Mouse (Mus musculus) thymus, adult 2 months (tissue): ENCODE results near the gene Olfr1087. TPM values are rescaled to one million over a fixed set of nuclear protein-coding genes. Genes with fewer than 3 reads are reported as not detected.
"Not testable (repeated sequence)": the region's sequence is repeated elsewhere in the genome, so short reads cannot be mapped to it uniquely, and the experiment has no call there.

Experiments
- DNase-seq: peaks from one replicate; pipeline ENCODE4 v3.0.0; 2021
- H3K27ac ChIP-seq: fragments of 200-500 bp; 2 replicates; pipeline ENCODE4 v1.5.1; 2012; ENCODE audit warnings: low read length, control low read depth; ENCODE audit not compliant: control insufficient read depth, insufficient read depth
- H3K27me3 ChIP-seq: fragments of 200-500 bp; 2 replicates; pipeline ENCODE4 v1.6.1; 2012; ENCODE audit warnings: mild to moderate bottlenecking, low read length, moderate library complexity, mixed read lengths; ENCODE audit not compliant: control insufficient read depth, insufficient read depth
- H3K36me3 ChIP-seq: fragments of 200-500 bp; 2 replicates; pipeline ENCODE4 v1.6.1; 2012; ENCODE audit warnings: mild to moderate bottlenecking, low read length, moderate library complexity; ENCODE audit not compliant: control insufficient read depth, insufficient read depth
- H3K4me1 ChIP-seq: fragments of 200-500 bp; replicated peaks from 2 replicates; pipeline ENCODE4 v1.6.1; 2012; ENCODE audit warnings: low read length; ENCODE audit not compliant: control insufficient read depth, insufficient read depth
- H3K4me3 ChIP-seq: fragments of 200-500 bp; 2 replicates; pipeline ENCODE4 v1.5.1; 2012; ENCODE audit warnings: mild to moderate bottlenecking, low read length, control low read depth, moderate library complexity; ENCODE audit not compliant: control insufficient read depth, insufficient read depth
- CTCF ChIP-seq: fragments of 200-500 bp; IDR thresholded peaks from 2 replicates; pipeline ENCODE4 v1.5.1; 2012; ENCODE audit warnings: mild to moderate bottlenecking, control low read depth, low read length, moderate library complexity, borderline replicate concordance; ENCODE audit not compliant: control insufficient read depth, poor library complexity, insufficient read depth; ENCODE audit errors: extremely low read depth
- POLR2A ChIP-seq: fragments of 200-500 bp; IDR thresholded peaks from 2 replicates; pipeline ENCODE4 v1.6.1; 2012; ENCODE audit warnings: mild to moderate bottlenecking, low read length, control low read depth, moderate library complexity; ENCODE audit not compliant: control insufficient read depth, poor library complexity, insufficient read depth; ENCODE audit errors: extremely low read depth
- WGBS: fragments of 180-500 bp; shearing (Covaris S2); methylation state at CpG from one replicate; pipeline ENCODE4 v1.1.7; 2018; 5-methylcytosine and 5-hydroxymethylcytosine counted together
- polyA plus RNA-seq: library from polyadenylated mRNA; depleted of rRNA; stranded (reverse); fragments of >200 nt; gene quantifications from 2 replicates; pipeline ENCODE4 v1.2.3, GENCODE M21; 2012; rRNA removed

The Olfr1087 gene
- not detected in 2 replicates for polyA plus RNA-seq

DNA sequence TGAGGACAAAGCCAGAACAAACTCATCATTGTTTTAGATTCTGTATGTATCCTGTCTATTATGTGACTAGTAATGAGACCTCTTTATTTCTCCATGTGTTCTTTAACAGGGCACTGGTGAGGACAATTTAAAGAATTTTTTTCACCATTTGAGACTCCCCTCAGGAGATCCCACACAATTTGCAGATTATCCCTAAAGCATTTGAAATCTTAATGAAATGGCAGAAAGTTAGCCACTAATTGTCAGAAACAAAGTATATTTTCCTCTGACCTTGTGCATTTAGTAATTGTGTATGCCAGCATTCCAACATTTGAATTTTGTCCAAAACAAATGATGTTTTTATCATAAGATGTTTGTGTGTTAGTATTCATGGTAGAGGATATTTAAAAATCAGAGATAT lies at the start of gene Olfr1087:
Gene Olfr1087, minus strand, starts transcription at position 101 of the 400 bp plus-strand sequence.
- Histone ChIP-seq H3K27ac (no peak within 1 kb of the TSS), H3K4me3 (no peak within 1 kb of the TSS), H3K36me3 (no peaks in the 10 kb centered on the region), H3K4me1 (no peaks in the 10 kb centered on the region), H3K27me3 (no peaks in the 10 kb centered on the region)
- DNase-seq: no peak
- TF ChIP-seq CTCF: no peak
- TF ChIP-seq POLR2A: no peak

DNA sequence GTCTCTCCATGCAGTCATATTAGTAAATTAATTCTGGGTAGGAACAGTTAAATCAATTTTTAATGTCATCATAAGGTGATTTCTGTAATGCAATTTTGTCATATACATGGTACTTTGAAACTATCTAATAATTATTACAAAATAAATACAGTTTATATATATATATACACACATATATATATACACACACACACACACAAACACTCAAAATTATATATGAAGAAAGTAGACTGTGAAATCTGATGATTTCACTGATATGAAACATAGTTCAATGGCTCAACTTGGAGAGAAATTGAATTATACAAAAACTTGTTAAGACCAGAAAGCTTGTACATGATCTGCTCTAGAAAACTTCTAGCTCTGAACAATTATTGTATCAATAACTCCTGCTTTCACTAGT lies 35.4 kb upstream of the Olfr1087 start, which contains the start of gene Olfr1089:
Gene Olfr1089, minus strand, starts transcription at position 101 of the 400 bp plus-strand sequence.
- Histone ChIP-seq H3K27ac (no peak within 1 kb of the TSS), H3K36me3 (no peaks in the 10 kb centered on the region), H3K4me1 (no peaks in the 10 kb centered on the region), H3K27me3 (no peaks in the 10 kb centered on the region), H3K4me3 (no peak within 1 kb of the TSS)
- no peak for TF ChIP-seq CTCF
- TF ChIP-seq POLR2A: no peak
- DNase-seq: no peak

DNA sequence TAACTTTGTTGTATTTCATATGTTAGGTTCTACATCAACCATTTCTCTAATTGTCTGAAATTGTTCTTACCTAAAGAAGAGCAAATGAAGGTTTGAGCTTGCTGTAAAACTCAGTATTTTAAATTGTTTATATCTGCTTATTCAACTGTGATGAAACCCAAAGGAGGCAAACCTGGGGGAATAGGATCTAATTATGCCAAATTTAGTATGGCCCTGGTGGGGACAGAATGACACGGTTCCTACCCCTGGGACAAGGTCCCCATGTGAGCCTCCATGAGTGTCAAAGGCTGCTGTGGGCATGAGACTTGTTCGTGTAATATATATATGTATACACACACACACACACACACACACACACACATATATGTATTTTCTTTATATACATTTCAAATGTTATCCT lies 18.2 kb downstream of the Olfr1087 start, which contains the start of gene Olfr1086:
Gene Olfr1086, minus strand, starts transcription at position 101 of the 400 bp plus-strand sequence.
- no peaks in the 10 kb centered on the region for H3K4me1 ChIP-seq
- H3K36me3 ChIP-seq: no peaks in the 10 kb centered on the region
- no peak for DNase-seq
- H3K27me3 ChIP-seq: no peaks in the 10 kb centered on the region
- H3K4me3 ChIP-seq: no peak within 1 kb of the TSS
- WGBS: 92% methylated on average over 2 of the region's 2 CpGs
- no peak within 1 kb of the TSS for H3K27ac ChIP-seq
- TF ChIP-seq CTCF (no peak), POLR2A (no peak)

GRCm38 (mm10) chr2:86661919-86662318 lies 36.3 kb downstream of the Olfr1087 start, which contains the start of gene Olfr1085:
Olfr1085 (minus strand) TSS chr2:86662019.
- H3K27ac ChIP-seq: no peak within 1 kb of the TSS
- H3K4me1 ChIP-seq: no peaks in the 10 kb centered on the region
- H3K4me3 ChIP-seq: no peak within 1 kb of the TSS
- 26% methylated on average over 1 of the region's 1 CpGs for WGBS
- no peak for DNase-seq
- no peaks in the 10 kb centered on the region for H3K27me3 ChIP-seq
- no peaks in the 10 kb centered on the region for H3K36me3 ChIP-seq
- TF ChIP-seq CTCF (no peak), POLR2A (no peak)

DNA sequence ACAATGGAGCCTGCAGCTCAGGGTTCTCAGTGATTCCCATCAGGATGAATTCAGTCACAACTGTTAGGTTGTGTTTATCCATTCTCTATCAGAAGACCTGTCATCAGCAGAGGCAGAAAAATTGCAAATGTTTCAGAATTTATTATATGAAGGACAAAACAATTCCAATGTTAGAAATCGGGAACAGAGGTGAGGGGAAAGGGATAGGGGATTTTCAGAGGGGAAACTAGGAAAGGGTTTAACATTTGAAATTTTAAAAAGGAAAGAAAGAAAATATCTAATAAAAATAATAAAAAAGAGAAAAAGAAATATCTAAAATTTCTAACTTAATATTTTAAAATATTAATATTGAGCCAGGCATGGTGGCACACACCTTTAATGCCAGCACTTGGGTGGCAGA lies 58.6 kb downstream of the Olfr1087 start, which contains the start of gene Olfr1084:
Gene Olfr1084, minus strand, starts transcription at position 101 of the 400 bp plus-strand sequence.
- not testable (repeated sequence) for H3K27ac ChIP-seq, H3K4me1 ChIP-seq, DNase-seq, H3K36me3 ChIP-seq, H3K4me3 ChIP-seq, H3K27me3 ChIP-seq
- 92% methylated on average over 1 of the region's 1 CpGs for WGBS

Other genes starting within 250 kb of the Olfr1087 start
- gene Olfr1065, start 247.8 kb downstream of the Olfr1087 start, polyA plus RNA-seq: 0.09 TPM in 1 of 2 replicates, not detected in the other
- not detected in 2 replicates for gene Olfr1066, start 242.1 kb downstream of the Olfr1087 start, polyA plus RNA-seq
- gene Olfr228, start 211.0 kb downstream of the Olfr1087 start, polyA plus RNA-seq: not detected in 2 replicates
- not detected in 2 replicates for gene Olfr1076, start 189.9 kb downstream of the Olfr1087 start, polyA plus RNA-seq
- gene Olfr1079, start 155.9 kb downstream of the Olfr1087 start, polyA plus RNA-seq: not detected in 2 replicates
- not detected in 2 replicates for gene Olfr1080, start 140.2 kb downstream of the Olfr1087 start, polyA plus RNA-seq
- not detected in 2 replicates for gene Olfr1082, start 99.4 kb downstream of the Olfr1087 start, polyA plus RNA-seq
- gene Olfr1084, start 58.7 kb downstream of the Olfr1087 start, polyA plus RNA-seq: not detected in 2 replicates
- not detected in 2 replicates for gene Olfr1085, start 36.4 kb downstream of the Olfr1087 start, polyA plus RNA-seq
- gene Olfr1086, start 18.3 kb downstream of the Olfr1087 start, polyA plus RNA-seq: not detected in 2 replicates
- not detected in 2 replicates for gene Olfr1089, start 35.3 kb upstream of the Olfr1087 start, polyA plus RNA-seq
- gene Olfr1090, start 60.6 kb upstream of the Olfr1087 start, polyA plus RNA-seq: not detected in 2 replicates
- gene Olfr1093, start 84.1 kb upstream of the Olfr1087 start, polyA plus RNA-seq: not detected in 2 replicates
- not detected in 2 replicates for gene Olfr141, start 111.6 kb upstream of the Olfr1087 start, polyA plus RNA-seq
- not detected in 2 replicates for gene Olfr1094, start 126.3 kb upstream of the Olfr1087 start, polyA plus RNA-seq
- gene Olfr1095, start 153.3 kb upstream of the Olfr1087 start, polyA plus RNA-seq: not detected in 2 replicates
- not detected in 2 replicates for gene Gm13723, start 176.4 kb upstream of the Olfr1087 start, polyA plus RNA-seq
- gene Olfr1097, start 193.8 kb upstream of the Olfr1087 start, polyA plus RNA-seq: not detected in 2 replicates
- not detected in 2 replicates for gene Olfr1098, start 226.2 kb upstream of the Olfr1087 start, polyA plus RNA-seq